Mouse (Mus musculus) midbrain, embryonic 11.5 days (tissue): ENCODE results near the gene AI593442. TPM values are rescaled to one million over a fixed set of nuclear protein-coding genes. Genes with fewer than 3 reads are reported as not detected.

Experiments
- ATAC-seq: fragments of 200-750 bp; cut with Nextera tagmentation; 2 replicates; pipeline ENCODE4 v1.8.0; 2017; ENCODE audit warnings: moderate TSS enrichment, moderate library complexity; ENCODE audit not compliant: low FRiP score
- DNase-seq: peaks from one replicate; pipeline ENCODE4 v3.0.0; 2015; ENCODE audit warnings: low spot score; ENCODE audit errors: missing footprints
- H3K27ac ChIP-seq: fragments of 300-500 bp; sonication (generic); 2 replicates; pipeline ENCODE4 v1.5.1; 2014; ENCODE audit warnings: low read depth, low read length
- H3K27me3 ChIP-seq: fragments of 300-500 bp; sonication (generic); 2 replicates; pipeline ENCODE4 v1.6.1; 2014; ENCODE audit warnings: mild to moderate bottlenecking, low read length, moderate library complexity, mixed read lengths; ENCODE audit not compliant: control insufficient read depth, insufficient read depth
- H3K36me3 ChIP-seq: fragments of 300-500 bp; sonication (generic); 2 replicates; pipeline ENCODE4 v1.6.1; 2014; ENCODE audit warnings: mild to moderate bottlenecking, low read length, moderate library complexity, mixed read lengths; ENCODE audit not compliant: control insufficient read depth, insufficient read depth
- H3K4me1 ChIP-seq: fragments of 300-500 bp; sonication (generic); 2 replicates; pipeline ENCODE4 v1.6.1; 2014; ENCODE audit warnings: low read length; ENCODE audit not compliant: control insufficient read depth, insufficient read depth
- H3K4me2 ChIP-seq: fragments of 300-500 bp; sonication (generic); 2 replicates; pipeline ENCODE4 v1.6.1; 2014; ENCODE audit warnings: mild to moderate bottlenecking, moderate library complexity
- H3K4me3 ChIP-seq: fragments of 300-500 bp; sonication (generic); 2 replicates; pipeline ENCODE4 v1.5.1; 2014; ENCODE audit warnings: low read depth, low read length
- H3K9ac ChIP-seq: fragments of 300-500 bp; sonication (generic); 2 replicates; pipeline ENCODE4 v1.6.1; 2014; ENCODE audit warnings: low read length
- H3K9me3 ChIP-seq: fragments of 300-500 bp; sonication (generic); 2 replicates; pipeline ENCODE4 v1.6.1; 2016; ENCODE audit warnings: low read length; ENCODE audit not compliant: control insufficient read depth
- WGBS: fragments of 180-500 bp; shearing (Covaris S2); extraction: QIAGEN DNeasy Blood & Tissue Kit; methylation state at CpG from one replicate; pipeline ENCODE4 v1.1.7; 2014; 5-methylcytosine and 5-hydroxymethylcytosine counted together
- polyA plus RNA-seq: library from polyadenylated mRNA; unstranded; fragments of >200 nt; fragmentation: Nextera tagmentation; extraction: Ambion mirVana; gene quantifications from 2 replicates; pipeline ENCODE4 v1.2.1, GENCODE M21; 2014

The AI593442 gene
- polyA plus RNA-seq, 1 experiment from 2014 or later, result 2.4 TPM

GRCm38 (mm10) chr9:52661422-52661821 is 18.2 kb downstream of the AI593442 start:
- H3K9me3 ChIP-seq, result no peaks in the 10 kb centered on the region
- WGBS, result 80% methylated on average over 3 of the region's 3 CpGs
- H3K4me2 ChIP-seq, result no peak overlapping the region
- no peaks in the 10 kb centered on the region for H3K36me3 ChIP-seq
- no peak overlapping the region for H3K9ac ChIP-seq
- DNase-seq, result no peak
- H3K4me3 ChIP-seq, result no peak overlapping the region
- no peaks in the 10 kb centered on the region for H3K4me1 ChIP-seq
- no peak overlapping the region for H3K27ac ChIP-seq
- H3K27me3 ChIP-seq, result no peaks in the 10 kb centered on the region
- no peak for ATAC-seq

- no peaks in the 10 kb centered on the region for H3K36me3 ChIP-seq
- H3K4me2 ChIP-seq, result no peak overlapping the region
- no peaks in the 10 kb centered on the region for H3K4me1 ChIP-seq
- 85% methylated on average over 5 of the region's 5 CpGs for WGBS
- no peaks in the 10 kb centered on the region for H3K9me3 ChIP-seq
- no peaks in the 10 kb centered on the region for H3K27me3 ChIP-seq
- DNase-seq, result no peak
- H3K4me3 ChIP-seq, result no peak overlapping the region
- no peak overlapping the region for H3K27ac ChIP-seq
- H3K9ac ChIP-seq, result no peak overlapping the region
- ATAC-seq, result no peak
Observed at GRCm38 (mm10) chr9:52650341-52650951, 29.1 kb downstream of the AI593442 start.

GRCm38 (mm10) chr9:52645312-52645711 is 34.3 kb downstream of the AI593442 start:
- no peak for DNase-seq
- Histone ChIP-seq H3K9me3 (no peaks in the 10 kb centered on the region), H3K36me3 (no peaks in the 10 kb centered on the region), H3K27me3 (no peaks in the 10 kb centered on the region), H3K4me1 (no peaks in the 10 kb centered on the region), H3K9ac (no peak overlapping the region), H3K4me2 (no peak overlapping the region), H3K4me3 (no peak overlapping the region), H3K27ac (no peak overlapping the region)
- ATAC-seq, result no peak
- WGBS, result 83% methylated on average over 2 of the region's 2 CpGs

- Histone ChIP-seq H3K27me3 (no peaks in the 10 kb centered on the region), H3K4me3 (no peak overlapping the region), H3K27ac (no peak overlapping the region), H3K36me3 (no peaks in the 10 kb centered on the region), H3K9me3 (no peaks in the 10 kb centered on the region), H3K9ac (no peak overlapping the region), H3K4me2 (no peak overlapping the region), H3K4me1 (no peaks in the 10 kb centered on the region)
- 70% methylated on average over 4 of the region's 4 CpGs for WGBS
- no peak for DNase-seq
- no peak for ATAC-seq
Observed at GRCm38 (mm10) chr9:52644626-52645025, 35.0 kb downstream of the AI593442 start.

- Histone ChIP-seq H3K9me3 (no peaks in the 10 kb centered on the region), H3K4me2 (no peak overlapping the region), H3K4me1 (no peaks in the 10 kb centered on the region), H3K4me3 (no peak overlapping the region), H3K27ac (no peak overlapping the region), H3K9ac (no peak overlapping the region), H3K36me3 (no peaks in the 10 kb centered on the region), H3K27me3 (no peaks in the 10 kb centered on the region)
- DNase-seq (no peak), ATAC-seq (no peak)
- 91% methylated on average over 4 of the region's 4 CpGs for WGBS
Observed at GRCm38 (mm10) chr9:52644156-52644555, 35.4 kb downstream of the AI593442 start.

- no peak overlapping the region for H3K27ac ChIP-seq
- ATAC-seq (no peak), DNase-seq (no peak)
- H3K4me3 ChIP-seq, result no peak overlapping the region
- 79% methylated on average over 2 of the region's 2 CpGs for WGBS
- no peaks in the 10 kb centered on the region for H3K36me3 ChIP-seq
- no peaks in the 10 kb centered on the region for H3K9me3 ChIP-seq
- H3K27me3 ChIP-seq, result no peaks in the 10 kb centered on the region
- H3K9ac ChIP-seq, result no peak overlapping the region
- H3K4me1 ChIP-seq, result no peaks in the 10 kb centered on the region
- H3K4me2 ChIP-seq, result no peak overlapping the region
Observed at GRCm38 (mm10) chr9:52635991-52636390, 43.6 kb downstream of the AI593442 start.

- H3K36me3 ChIP-seq, result no peaks in the 10 kb centered on the region
- WGBS, result 78% methylated on average over 4 of the region's 4 CpGs
- H3K4me1 ChIP-seq, result no peaks in the 10 kb centered on the region
- ATAC-seq (no peak), DNase-seq (no peak)
- H3K9ac ChIP-seq, result no peak overlapping the region
- H3K4me2 ChIP-seq, result no peak overlapping the region
- no peaks in the 10 kb centered on the region for H3K27me3 ChIP-seq
- H3K4me3 ChIP-seq, result no peak overlapping the region
- H3K9me3 ChIP-seq, result no peaks in the 10 kb centered on the region
- H3K27ac ChIP-seq, result no peak overlapping the region
Observed at GRCm38 (mm10) chr9:52623926-52624325, 55.7 kb downstream of the AI593442 start.
